Mouse (Mus musculus) G1E-ER4 (cell line): ENCODE results near the gene Bfsp1. TPM values are rescaled to one million over a fixed set of nuclear protein-coding genes. Genes with fewer than 3 reads are reported as not detected.

Experiments
- GATA1 ChIP-seq: IDR thresholded peaks from one replicate; pipeline ENCODE4 v1.8.0; 2012; ENCODE audit warnings: low read length, inconsistent platforms
- polyA plus RNA-seq: library from polyadenylated mRNA; stranded (reverse); fragments of >175 nt; gene quantifications from 2 replicates; pipeline ENCODE4 v1.2.3, GENCODE M21; 2012

Gene Bfsp1
- polyA plus RNA-seq, 1 experiment: not detected

DNA sequence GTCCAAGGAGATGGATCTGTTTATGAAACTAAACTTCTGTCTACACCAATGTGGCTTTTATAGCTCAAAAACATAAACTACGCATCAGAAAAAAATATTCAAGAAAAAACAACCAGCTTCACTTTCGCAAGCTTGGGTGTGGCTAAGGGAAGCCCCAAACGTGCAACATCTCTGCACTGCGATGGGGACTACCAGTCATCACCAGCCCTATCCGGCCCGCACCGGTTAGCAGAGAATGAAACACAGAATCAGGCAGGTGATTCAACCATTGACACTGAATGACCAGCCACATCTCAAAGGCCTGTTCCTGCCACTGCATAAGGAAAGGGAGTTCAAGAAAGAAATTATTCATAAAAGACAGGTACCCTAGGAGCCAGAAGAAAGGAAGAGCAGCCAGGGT is 27.2 kb downstream of the Bfsp1 start:
- TF ChIP-seq GATA1: no peak

- TF ChIP-seq GATA1: no peak
Observed at GRCm38 (mm10) chr2:143834082-143834481, 28.9 kb downstream of the Bfsp1 start.

- no peak for TF ChIP-seq GATA1
Observed at GRCm38 (mm10) chr2:143832721-143833120, 30.3 kb downstream of the Bfsp1 start.

- TF ChIP-seq GATA1: no peak
Observed at GRCm38 (mm10) chr2:143831645-143832044, 31.3 kb downstream of the Bfsp1 start.

- TF ChIP-seq GATA1: no peak
Observed at GRCm38 (mm10) chr2:143813461-143813860, 49.5 kb downstream of the Bfsp1 start.

GRCm38 (mm10) chr2:143812262-143812661 is 50.7 kb downstream of the Bfsp1 start:
- no peak for TF ChIP-seq GATA1

- no peak for TF ChIP-seq GATA1
Observed at GRCm38 (mm10) chr2:143808789-143809188, 54.2 kb downstream of the Bfsp1 start.

DNA sequence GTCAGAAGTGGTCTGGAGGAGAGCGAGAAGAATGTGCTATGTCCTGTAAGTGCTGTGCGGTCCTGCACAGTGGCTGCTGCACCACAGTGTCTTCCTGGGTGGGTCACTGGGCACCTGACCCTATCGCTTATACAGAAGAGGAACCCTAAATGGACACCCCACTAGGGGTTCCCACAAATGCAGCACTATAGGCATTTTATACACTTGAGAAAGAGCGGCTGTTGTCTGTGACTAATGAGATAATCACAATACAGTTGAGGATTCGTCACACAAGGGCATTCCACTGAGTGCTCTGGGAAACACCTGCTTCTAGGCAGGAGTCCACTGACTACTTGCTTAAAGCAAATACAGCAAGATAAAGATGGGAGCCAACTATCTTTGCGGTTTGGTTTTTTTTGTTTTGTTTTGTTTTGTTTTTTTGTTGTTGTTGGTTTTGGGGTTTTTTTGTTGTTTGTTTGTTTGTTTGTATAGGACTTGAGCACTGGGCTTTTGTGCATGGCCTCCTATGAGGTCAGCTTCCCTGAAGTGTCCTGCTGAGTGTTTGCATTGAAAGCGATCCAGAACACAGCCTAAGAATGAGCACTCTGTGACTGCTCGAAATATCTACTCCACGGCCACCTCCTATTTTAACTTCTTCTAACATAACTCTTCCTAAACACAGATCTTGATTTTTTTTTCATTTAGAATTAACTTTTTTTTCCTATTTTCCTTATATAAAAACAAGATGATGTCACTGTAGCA is 55.9 kb downstream of the Bfsp1 start:
- TF ChIP-seq GATA1: no peak

DNA sequence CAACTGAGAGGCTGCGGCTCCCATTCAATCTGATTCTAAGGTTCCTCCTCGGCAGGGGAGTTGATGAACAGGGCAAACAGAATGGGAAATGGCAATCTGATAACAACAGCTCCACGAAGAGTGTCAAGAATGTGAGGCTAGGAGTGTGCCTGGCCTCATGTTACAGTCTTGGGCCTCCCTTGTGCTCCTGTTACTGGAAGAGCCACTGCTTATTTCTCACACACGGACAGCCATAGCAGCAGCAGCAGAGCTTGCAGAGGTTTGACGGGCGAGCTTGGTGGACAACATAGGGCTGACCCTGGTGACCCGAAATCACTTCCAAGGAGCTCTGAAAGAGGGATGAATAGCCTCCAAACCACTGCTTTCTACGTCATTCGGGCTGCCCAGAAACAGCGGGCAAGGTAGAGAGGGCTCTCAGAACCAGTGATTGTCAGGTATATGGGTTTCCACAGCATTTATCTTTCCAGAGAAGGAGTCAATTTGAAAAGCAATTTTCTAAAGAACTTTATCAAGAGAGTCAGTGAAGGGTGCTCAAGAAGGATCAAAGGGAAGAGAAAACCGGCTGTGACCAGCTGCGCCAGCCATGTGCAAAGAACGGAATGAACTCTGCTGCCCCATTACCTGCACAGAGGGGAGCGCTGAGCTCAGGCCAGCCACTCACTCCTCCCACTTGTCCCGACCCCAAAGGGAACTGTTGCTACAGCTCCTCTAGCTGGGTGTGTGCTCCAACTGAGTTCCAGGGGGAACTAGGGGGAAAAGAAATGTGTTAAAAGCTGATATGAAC is 56.6 kb downstream of the Bfsp1 start:
- no peak for TF ChIP-seq GATA1

- TF ChIP-seq GATA1: no peak
Observed at GRCm38 (mm10) chr2:143801097-143801496, 61.9 kb downstream of the Bfsp1 start.

DNA sequence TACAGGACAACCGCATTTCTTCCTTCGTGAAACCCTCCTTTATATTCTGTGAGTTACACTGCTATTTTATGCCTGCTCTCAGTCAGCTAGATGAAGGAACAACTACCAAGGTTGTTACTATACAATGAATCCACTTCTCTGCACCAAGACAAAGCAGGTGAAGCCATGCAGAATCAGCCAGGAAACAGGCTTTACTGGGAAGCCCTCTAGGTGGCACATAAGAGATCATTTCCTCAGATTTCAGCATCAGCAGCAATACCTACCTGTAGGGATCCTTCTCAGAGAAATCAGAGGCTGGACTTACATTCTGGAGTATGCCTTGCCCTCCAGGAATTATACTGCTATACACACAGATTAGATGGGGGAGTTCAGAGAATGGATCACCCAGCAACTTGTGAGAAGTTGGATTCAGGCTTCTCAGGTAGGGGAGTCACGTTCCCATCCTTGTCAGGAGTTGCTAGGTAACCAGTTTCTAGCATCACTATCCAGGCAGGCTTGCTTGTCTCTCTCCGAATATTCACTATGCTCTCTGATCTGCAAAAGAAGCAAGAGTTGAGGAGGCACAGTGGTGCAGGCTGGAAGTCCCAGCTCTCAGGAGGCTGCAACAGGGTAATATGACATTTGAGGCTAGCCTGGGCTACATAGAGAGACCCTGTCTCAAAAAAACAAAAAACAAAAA is 66.5 kb downstream of the Bfsp1 start:
- TF ChIP-seq GATA1: no peak

DNA sequence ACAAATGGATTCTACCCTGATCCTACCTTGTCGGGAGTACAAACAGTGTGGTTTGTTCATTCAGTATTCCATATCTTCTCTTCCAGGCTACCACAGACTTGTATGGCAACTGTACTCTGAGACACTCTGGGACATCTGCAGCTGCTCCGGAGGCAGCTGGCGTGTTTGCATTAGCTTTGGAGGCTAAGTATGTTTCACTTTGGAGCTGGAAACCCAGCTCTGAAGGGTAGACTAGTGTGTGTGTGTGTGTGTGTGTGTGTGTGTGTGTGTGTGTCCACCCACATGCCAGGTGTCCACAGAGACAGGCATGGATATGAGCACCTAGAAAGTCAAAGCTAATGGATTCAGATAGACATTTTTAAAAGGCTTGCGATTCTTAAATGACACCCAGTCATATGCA is 67.1 kb downstream of the Bfsp1 start:
- TF ChIP-seq GATA1: no peak

DNA sequence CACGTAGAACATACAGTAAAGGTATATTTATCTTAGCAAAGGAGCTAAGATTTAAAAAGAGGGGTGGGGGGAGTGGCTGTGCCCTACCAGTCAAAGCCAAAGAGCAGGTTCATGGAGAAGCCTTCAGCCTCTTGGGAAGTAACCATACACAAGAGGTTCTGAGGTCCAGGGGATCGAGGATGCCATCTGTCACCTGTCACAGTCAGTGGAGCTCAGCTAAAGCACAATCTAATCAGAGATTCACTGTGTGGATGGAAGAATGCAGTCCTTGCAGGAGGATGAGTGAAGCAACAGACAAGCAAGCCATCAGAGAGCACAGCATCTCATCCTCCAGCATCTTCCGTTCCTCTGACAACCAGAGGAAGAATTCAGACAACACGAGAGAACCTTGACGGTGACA is 73.1 kb downstream of the Bfsp1 start:
- TF ChIP-seq GATA1: no peak

DNA sequence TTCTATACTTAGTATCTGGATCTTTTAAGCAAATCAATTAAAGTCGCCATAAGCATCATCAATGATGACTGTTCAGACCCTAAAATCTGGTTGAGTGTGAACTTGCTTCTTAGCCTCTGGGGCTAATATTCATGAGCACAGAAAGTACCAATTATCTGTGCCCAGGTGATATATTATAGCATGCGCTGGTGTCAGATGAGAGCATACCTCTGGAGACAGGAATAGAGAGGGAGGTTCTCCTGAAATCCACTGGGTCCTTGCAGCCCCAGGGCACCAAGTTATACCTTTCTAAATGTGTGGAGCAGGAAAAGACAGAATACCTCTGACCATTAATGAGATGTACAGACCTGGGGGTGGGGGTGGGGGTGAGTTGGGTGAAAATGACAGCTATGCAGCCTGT is 82.7 kb downstream of the Bfsp1 start:
- no peak for TF ChIP-seq GATA1

Other genes starting within 250 kb of the Bfsp1 start
- gene Dstn, start 52.1 kb upstream of the Bfsp1 start, polyA plus RNA-seq: 12.8 and 14.2 TPM in 2 replicates
- gene Rrbp1, start 148.1 kb upstream of the Bfsp1 start, polyA plus RNA-seq: 69.3 and 72.4 TPM in 2 replicates
- gene Banf2, start 169.9 kb upstream of the Bfsp1 start, polyA plus RNA-seq: not detected in 2 replicates